Mouse (Mus musculus) frontal cortex, postnatal 36 days (tissue): ENCODE measurements around the gene Myh9.

ENCODE experiments used
- DNase-seq, 2 experiments: peaks; one replicate each; pipeline ENCODE4 v3.0.0; 2022; ENCODE audit warnings: low spot score in 2 of 2

Myh9 gene

GRCm38 (mm10) chr15:77788356-77788755, 53.6 kb downstream of the Myh9 start:
- DNase-seq, result no peak

DNA sequence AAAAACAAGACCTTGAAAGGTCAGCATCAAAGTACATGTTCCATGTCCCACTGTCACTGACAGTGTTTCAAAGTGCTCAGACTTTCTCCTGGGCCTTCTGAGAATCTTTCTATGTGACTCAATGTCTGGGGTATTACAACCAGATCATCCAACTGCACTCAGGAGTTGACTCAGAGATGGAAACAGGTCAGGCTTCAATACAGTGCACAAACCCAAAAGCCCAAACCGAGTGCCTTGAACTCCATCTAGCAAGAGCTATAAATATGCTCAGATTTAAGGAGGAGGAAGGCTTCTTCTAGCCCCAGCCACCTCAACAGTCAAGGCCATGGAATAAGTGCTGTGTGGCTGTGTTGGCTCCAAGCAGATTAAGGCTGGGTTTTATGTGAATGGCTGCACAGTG, 56.2 kb downstream of the Myh9 start:
- DNase-seq, result no peak

DNA sequence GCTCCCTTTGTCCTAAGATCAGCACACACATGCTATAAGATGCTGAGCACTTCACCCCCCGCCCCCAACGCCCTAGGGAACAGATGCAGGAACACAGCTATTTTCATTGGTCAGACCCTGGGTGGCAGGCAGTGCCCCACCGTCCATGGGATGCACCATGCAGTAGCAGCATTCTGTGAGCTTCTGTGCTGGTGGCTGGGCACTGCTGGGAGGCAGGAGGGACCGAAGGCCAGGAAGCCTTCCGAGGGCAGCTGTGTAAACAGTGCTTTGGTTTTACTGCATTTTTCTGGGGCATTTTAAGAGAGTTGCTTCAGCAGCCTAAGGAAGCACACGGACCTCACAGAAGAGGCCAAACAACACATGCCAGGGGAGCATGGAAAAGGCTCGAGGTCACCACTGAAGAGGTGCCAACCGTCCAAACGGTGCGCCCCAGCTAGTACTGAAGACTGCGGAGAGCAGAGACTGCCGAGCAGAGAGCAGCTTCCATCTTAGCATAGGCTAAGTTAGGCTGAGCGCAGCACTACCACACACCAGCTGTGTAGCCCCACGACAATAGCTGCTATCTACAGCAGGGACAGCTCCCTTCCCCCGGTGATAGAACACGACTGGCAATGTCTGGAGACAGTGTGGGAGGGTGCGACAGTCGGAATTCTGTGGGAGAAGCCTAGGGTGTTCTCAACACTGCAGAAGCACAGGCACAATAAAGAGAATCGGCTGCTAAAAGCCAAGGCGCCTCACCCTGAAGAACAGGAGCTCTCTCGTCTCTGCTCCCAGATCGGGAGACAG, 57.7 kb downstream of the Myh9 start:
- DNase-seq, result peak; percentile 71 to 86

GRCm38 (mm10) chr15:77782449-77783014, 59.4 kb downstream of the Myh9 start:
- peak in 1 of 2 experiments; percentile 53 for DNase-seq

- DNase-seq, result peak; percentile 69 to 78
Measured at GRCm38 (mm10) chr15:77775186-77775963, 66.6 kb downstream of the Myh9 start.

GRCm38 (mm10) chr15:77774303-77774702, 67.7 kb downstream of the Myh9 start:
- no peak for DNase-seq

DNA sequence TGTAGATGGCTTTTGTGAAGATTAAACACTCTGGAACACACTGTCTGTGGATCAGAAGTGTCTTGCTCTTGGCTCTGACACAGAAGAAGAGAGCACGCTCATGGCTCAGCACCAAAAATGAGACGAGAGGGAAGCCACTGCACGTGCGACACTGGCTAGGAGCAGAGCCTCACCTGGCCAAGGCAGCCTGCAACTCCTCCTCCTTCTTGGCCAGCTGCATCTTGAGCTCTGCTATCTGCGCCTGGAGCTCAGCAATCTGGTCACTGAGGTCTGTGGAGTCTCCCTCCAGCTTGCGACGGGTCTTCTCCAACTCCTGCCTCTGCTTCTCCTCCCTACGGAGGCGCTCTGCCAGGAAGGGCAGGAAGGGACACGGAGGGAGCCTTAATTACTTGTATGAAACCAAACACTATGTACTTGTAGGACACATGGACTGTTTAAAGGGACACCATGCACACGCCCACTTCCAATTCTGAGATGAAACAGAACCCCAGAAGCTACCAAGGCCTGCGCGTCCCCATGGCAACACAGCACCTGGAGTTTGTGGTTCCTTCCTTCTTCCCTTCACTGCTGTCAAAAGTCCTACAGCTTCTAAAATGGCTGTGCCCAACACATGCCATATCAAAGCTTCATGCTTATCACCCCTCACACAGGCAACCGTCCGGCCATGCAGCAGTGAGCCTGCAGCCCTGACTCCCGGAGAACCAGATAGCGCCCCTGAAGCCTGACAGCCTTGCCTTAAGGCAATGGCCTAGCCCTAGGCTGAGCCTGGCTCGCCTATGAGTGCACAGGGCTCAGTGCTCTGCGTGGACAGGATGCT, 68.7 kb downstream of the Myh9 start:
- DNase-seq, result no peak

DNA sequence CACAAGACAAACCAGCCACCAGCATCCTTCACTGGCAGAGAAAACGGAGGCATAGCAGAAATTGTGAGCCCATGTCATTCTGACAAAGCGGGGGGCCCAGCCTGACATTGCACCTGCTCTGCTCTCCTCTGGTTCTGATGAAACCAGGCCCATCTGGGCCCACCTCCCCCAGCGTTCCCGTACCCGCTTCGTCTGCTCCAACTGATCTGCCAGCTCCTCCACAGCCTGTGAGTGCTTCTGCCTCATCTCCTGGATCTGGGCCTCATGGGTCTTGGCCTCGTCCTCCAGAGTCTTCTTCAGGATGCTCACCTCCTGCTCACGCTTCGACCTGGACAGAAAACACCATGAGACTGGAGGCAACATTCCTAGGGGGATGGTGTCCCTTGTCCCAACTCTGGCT, 71.0 kb downstream of the Myh9 start:
- no peak for DNase-seq

DNA sequence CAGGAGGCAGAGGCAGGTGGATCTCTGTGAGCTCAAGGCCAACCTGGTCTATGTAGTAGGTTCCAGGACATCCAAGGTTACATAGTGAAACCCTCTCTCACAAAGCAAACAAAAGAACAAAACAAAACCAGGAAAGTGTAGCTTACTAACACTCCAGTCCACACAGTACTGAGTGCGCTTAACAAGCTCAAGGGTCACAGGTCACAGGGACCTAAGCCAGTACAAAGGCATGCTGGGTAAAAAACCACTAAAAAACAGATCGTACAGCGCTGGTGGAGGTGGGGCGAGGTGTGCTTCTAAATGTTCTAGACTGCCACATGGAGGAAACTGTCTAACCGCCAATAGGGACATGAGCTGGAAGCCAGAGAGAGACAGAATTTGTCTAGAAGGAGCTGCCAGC, 71.6 kb downstream of the Myh9 start:
- DNase-seq, result no peak

DNA sequence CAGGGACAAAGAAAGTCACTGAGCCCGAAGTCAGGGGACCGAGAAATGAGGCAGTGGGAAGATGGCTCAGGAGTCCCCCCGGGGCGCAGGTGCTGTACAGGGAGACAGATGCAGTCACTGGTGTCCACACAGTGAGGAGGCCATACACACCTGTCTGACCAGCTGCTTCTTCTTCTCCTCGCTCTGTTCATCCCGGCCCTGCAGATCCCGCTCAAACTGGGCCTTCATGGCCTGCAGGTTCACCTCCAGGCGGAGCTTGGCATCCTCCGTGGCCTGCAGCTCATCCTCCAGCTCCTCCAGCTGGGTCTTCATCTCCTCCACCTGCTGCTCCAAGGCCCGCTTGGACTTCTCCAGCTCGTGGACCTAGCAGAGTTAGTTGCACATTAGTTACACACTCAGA, 75.0 kb downstream of the Myh9 start:
- DNase-seq, result no peak

DNA sequence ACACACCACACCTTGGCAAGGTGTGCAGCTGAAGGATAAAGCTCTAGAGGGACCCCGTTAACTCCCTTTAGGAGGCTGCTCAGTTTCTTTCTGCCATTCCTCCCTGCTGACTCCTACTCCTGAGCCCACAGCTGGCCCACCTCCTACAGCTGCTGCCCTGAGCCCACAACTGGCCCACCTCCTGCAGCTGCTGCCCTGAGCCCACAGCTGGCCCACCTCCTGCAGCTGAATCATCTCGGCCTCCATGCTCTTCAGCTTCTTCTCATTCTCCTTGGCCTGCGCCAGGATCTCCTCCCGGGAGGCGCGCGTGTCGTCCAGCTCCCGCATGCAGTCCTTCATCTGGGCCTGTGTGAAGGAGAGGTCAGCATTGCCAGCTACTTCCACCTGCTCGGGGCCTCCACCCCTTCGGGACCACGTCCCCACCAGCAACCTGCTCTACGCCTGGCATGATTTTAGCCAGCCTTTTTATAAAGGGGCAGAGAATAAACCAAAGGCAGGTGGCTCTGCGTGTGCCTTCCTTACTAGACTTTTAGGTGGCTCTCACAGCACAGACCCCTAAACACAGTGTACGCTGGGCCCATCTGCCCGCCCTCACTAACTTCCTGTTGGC, 76.4 kb downstream of the Myh9 start:
- DNase-seq, result no peak

GRCm38 (mm10) chr15:77764391-77765006, 77.5 kb downstream of the Myh9 start:
- no peak for DNase-seq

DNA sequence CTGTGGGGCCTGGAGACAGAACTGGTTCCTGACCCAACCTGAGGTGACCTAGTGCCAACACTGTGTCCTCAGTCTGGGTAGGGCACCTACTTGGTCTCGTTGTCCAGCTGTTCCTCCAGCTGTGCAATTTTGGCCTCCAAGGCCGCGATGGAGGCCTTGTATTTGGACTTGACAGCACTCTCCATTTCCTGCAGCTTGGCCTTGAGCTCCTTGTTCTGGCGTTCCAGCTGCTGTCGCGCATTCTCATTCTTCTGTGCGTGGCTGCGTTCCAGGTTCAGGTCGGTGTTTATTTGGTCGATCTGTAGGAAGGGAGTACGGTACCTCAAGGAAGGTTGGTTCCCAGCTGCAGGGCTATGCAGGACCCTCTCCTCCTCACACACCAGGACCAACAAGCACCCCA, 78.3 kb downstream of the Myh9 start:
- DNase-seq, result no peak

- DNase-seq, result no peak
Measured at GRCm38 (mm10) chr15:77763050-77763449, 78.9 kb downstream of the Myh9 start.

DNA sequence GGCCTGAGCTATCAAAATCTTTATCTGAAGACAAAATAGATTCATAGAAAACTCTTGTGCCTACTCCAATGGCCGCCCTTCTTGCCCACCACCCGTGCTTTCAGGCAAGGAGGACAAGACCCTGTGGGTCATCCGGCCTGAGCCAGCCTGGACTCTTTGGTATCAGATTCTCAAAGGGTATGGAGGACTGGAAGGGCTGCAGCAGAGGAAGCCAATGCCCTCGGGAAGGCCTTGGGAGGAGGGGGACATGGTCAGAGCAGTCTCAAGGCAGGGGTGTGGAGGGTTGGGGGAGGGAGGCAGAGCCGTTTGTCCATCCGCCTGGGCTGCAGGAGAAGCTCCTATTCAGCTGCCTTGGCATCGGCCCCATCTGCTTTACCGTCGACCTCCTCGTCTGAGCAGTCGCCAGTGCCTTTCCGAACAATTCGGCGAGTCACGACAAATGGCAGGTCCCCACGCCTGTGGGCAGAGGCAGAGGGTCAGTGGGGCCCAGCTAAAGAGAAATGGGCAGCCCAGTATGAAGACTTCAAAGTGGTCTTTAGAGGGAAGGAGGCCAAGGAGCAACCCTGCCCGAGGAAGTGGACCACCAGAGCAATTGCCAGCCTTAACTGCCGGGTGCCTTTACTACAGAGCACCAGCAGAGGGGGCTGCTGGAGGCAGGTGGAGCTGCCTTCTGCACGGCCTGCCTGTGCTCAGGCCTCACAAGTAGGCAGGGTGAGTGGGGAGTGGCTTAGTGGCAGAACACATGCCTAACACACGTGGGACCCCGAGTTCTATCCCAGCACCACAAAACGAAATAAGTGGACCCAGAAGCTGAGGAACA, 80.2 kb downstream of the Myh9 start:
- DNase-seq, result peak in 1 of 2 experiments; percentile 41

DNA sequence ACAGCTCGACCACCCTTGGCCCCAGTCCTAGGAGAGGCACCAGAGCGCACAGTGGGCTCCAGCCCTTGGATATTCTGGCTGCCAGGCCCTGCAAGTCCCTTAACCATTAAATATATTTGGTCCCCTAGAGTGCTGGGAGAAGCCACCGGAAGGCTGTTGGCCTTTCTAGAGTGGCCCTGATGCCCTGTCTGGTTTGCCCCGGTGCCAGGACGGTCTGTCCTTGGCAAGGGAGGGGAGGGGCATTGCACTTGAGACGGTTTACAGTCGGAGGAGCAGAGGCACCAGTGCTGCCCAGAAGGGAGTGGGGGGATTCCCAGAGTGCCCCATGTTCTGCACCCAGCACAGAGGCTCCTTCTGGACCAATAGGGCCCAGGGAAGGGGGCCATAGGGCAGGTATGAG, 80.9 kb downstream of the Myh9 start:
- no peak for DNase-seq

GRCm38 (mm10) chr15:77760037-77760436, 81.9 kb downstream of the Myh9 start:
- DNase-seq, result no peak

- DNase-seq, result no peak
Measured at GRCm38 (mm10) chr15:77757586-77758226, 84.3 kb downstream of the Myh9 start.

GRCm38 (mm10) chr15:77756848-77757247, 85.1 kb downstream of the Myh9 start, which contains the start of gene Apol8:
Gene Apol8, minus strand, starts transcription at chr15:77757003.
- DNase-seq, result peak; percentile 64 to 72

- no peak for DNase-seq
Measured at GRCm38 (mm10) chr15:77756081-77756480, 85.9 kb downstream of the Myh9 start.
